Mouse (Mus musculus) brain, embryonic 18.5 days (tissue): Measurements from ENCODE around the gene Cox7b2.
A peak's percentile ranks its signal among the peaks of the same experiment; 100 is the strongest.
"Not testable (repeated sequence)": the region's sequence is repeated elsewhere in the genome, so short reads cannot be mapped to it uniquely, and the experiment has no call there.

Experiments used
- DNase-seq: peaks from one replicate; pipeline ENCODE4 v3.0.0-alpha.2; 2012; ENCODE audit warnings: low read depth, low spot score

Cox7b2 gene

GRCm38 (mm10) chr5:71548079-71548478, at the start of gene Cox7b2:
Gene Cox7b2, minus strand, starts transcription at chr5:71548205.
- no peak for DNase-seq

DNA sequence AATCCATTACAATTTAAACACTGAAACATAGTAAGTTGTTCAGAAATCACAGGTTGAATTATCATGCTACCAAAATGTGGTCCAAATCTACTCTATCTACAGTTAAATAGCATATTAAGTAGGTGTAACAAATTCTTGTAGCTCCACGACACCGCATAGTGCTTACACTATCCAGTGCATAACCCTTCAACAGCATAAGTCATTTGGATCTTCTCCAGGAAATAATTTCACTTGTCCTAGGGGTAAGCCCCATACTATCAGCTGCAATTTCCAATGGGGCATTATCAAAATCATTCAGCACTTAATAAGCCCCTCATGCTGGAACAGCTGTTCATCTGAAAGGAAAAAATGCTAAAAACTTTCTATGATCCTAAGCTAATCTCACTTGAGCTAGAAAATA, 47.3 kb upstream of the Cox7b2 start:
- no peak for DNase-seq

GRCm38 (mm10) chr5:71593745-71594255, 45.8 kb upstream of the Cox7b2 start:
- DNase-seq: no peak

DNA sequence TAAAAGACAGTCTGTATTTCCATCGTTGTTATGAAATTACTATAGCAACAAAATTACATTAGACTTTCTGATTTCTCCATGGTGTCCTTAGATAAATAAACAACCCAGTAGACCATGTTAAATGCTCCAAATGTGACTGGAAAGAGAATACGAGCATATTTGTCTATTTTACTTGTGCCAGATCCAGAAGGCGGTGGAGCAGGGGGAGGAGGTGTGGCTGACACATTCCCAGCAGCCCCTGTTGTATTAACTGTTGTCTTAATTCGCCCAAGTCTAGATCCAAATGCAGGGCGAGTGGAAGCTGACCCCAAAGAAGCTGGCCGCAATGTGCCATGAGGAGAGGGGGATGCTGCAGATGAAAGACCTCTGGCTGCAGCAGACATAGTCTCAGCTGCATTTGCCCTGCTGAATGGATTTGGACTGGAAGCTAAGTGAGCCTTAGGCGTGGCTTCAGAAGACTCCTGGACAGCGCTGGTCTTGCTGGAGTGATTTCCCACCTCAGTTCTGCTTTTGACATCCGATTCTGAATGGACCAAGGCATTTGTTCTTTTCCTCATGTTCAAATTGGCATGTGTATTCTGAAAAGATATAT, 23.7 kb upstream of the Cox7b2 start:
- DNase-seq: no peak

GRCm38 (mm10) chr5:71545554-71545953, 2.5 kb downstream of the Cox7b2 start:
- DNase-seq: no peak

- DNase-seq: not testable (repeated sequence)
Measured at GRCm38 (mm10) chr5:71525486-71525885, 22.5 kb downstream of the Cox7b2 start.

- peak; percentile 58 for DNase-seq
Measured at GRCm38 (mm10) chr5:71502058-71502678, 45.8 kb downstream of the Cox7b2 start.

DNA sequence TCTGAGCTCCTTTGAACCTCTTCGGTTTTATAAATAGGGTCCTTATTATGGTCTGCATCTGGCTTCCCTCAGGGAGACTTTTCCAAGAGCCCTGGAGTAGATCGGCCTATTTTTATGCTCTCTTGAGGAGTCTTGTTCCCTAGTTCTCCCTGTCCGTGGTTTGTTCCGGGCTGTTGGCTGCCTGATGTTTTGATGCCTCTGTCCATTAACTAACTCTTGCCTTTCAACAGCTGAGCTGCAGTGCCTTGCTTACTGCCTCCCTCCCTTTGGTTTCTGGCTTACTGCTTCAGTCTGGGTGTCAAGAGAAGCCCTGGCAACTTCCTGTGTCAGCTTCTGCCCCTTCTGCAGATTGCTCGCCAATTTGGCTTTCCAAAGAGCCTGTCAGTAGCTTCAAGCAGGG, 52.4 kb downstream of the Cox7b2 start:
- no peak for DNase-seq

DNA sequence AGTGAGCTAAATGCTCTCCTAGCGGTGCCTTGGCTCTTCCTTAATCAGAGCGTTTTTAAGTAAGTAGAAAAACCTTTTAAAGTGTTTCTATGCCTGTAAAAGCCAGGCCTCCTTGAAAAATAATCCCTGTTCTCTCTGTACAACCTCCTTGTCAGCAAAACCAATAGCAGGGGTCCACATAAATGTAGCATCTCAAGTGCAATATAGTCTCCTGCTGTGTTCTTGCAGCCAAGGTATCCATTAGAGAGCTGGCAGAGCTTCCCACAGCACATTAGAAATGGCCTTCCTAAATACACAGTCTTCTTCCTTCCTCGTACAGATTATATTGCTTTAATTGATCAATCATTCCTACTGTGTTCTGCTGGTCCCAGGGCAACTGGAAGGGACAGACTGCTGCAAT, 91.0 kb downstream of the Cox7b2 start:
- no peak for DNase-seq

DNA sequence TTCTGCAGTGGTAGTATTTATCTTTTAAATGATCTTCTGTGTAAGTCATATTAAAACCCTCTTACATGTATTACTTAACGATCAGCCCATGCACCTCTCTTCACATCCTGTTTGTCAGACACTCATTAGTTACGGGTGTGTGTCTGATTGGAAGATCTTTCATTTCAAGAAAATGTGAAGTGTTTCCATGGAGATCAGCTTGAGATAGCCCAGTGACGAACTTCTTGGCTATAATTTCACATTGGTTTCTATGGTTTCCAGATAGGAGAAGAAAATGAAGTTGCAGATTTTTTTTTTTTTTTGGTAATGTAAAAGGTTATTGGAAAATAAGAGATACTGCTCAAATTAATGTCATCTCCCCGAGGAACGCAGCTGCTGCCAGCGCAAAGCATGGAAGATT, 107.8 kb downstream of the Cox7b2 start:
- DNase-seq: peak; percentile 59
